Mouse (Mus musculus) mammary gland, adult 2 months (tissue): ENCODE results near the gene Cd81. TPM values are rescaled to one million over a fixed set of nuclear protein-coding genes. Genes with fewer than 3 reads are reported as not detected.

Experiments used
- polyA plus RNA-seq: library from polyadenylated mRNA; depleted of rRNA; stranded (reverse); fragments of >200 nt; gene quantifications from 2 replicates; pipeline ENCODE4 v1.2.3, GENCODE M21; 2012; ENCODE audit warnings: low replicate concordance; rRNA removed

Cd81 gene
- polyA plus RNA-seq, result 704 and 755 TPM in 2 replicates

GRCm38 (mm10) chr7:143052626-143053007 lies at the start of gene Cd81:
Gene Cd81 (plus strand): TSS chr7:143052739.

DNA sequence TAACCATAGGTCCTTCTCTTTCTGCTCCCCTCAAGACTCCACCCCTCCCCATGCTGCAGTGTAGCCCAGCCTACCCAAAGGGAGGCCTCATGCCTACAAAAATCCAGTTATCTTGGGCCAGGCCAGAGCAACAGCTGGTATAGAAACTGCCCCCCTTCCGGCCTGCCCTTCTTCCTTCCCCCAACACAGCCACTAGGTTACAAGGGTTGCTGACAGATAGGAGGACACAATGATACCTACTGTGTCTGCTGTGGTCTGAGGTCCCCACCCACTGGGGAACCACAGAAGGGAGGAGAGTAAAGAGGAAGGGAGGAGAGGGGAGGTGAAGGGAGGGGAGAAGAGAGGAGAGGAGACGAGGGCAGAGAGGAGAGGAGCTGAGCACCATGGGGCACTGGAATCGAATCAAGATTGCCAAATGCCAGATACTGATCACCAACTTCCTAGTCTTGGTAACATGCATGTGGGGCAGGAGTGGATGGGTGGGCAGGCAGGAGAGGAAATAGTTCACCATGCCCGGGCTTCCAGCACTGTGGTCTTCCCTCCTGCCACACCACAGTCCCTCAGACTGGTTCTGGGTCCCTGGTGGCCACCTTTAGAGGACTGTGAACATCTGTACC lies 47.7 kb upstream of the Cd81 start, which contains the start of gene Tspan32:
Gene Tspan32 (plus strand): TSS at position 320 of the 617 bp plus-strand sequence.

DNA sequence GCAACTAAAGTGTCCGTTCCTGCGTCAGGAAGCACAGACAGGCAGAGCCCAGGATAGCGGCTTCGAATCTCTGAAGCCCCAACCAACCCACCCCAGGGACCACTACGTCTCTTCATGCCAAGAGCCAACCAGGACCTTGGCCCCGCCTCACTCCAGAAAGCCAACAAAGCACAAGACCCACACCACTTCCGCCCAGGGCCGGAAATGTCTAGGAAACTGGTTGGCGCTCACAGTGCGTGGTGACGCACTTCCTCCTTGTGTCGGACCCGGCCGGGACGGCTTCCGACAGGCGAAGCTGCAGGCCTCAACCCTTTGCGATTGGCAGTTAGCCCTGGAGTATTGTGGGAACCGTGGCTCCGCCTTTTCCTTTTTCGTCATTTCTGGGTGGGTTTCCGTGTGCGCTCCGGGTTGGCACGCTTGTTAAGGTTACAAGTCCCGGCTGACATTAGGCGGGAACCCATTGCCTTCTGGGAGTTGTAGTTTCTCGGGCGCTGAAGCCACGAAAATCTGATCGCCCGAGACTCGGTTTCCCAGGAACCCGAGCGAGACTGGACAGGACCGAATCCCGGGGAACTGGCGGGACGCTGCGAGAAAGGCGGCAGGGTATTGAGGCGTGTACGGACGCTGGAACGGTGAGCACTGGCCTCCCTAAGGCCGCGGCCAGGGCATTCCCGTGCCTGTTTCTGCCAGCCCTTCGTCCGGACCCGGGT lies 16.5 kb downstream of the Cd81 start, which contains the start of gene Tssc4:
Gene Tssc4 (plus strand): TSS at position 368 of the 710 bp plus-strand sequence.

DNA sequence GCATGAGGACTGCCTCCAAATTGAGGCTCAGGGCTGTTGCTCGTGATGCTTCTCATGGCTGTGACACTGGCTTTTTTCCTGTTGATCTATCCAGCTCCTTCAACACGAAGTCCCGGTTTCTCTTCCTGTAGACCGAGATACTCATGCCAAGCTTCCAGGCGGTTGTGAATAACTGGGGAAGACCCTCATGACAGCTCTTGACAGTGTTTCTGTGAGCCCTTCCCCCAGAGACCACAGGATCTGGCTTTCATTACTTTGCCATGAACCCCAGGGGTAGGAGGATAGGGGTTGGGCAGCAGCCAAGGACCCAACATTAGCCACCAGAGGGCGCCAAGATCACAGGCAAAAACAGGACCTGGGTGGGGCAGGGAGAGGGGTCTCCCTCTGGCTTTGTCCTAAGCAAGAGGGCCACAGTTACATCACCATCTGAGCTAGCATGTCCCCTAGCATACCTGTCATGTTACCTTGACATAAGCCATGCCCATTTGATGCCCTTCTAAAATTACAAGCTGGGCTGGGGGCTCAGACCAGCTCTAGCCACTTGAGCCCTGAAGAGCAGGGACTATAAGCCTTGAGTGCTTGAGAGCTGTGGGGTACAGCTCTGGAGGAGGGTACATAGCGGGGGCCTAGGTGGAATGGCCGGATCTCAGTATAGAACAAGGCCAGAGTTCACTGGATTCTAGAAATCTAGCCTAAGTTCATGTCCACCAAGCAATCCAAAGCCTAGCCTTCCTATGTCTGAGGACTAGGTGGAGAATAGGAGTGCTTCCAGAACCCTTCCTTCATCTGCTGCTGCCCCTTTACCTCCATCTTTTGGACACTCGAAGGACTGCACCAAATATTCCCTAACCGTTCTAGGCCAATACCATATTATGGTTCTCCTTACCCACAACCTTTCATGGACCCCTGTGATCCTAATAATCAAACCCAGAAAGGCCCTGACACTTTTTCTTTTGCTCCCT lies 42.3 kb downstream of the Cd81 start, which contains the start of gene Trpm5:
Gene Trpm5 (minus strand): TSS at position 51 of the 962 bp plus-strand sequence.

GRCm38 (mm10) chr7:143106062-143106461 lies 53.5 kb downstream of the Cd81 start, which contains the start of gene Kcnq1:
Gene Kcnq1 (plus strand): TSS chr7:143106362.

Other genes with a start within 250 kb of the Cd81 start
- gene Th, start 121.6 kb upstream of the Cd81 start, polyA plus RNA-seq, result 1.5 TPM in 1 of 2 replicates, not detected in the other
- 0.85 and 2.0 TPM in 2 replicates for gene Ascl2, start 83.5 kb upstream of the Cd81 start, polyA plus RNA-seq
- 40.4 and 43.5 TPM in 2 replicates for gene Tspan32, start 47.7 kb upstream of the Cd81 start, polyA plus RNA-seq
- 70.6 and 112 TPM in 2 replicates for gene Tssc4, start 16.5 kb downstream of the Cd81 start, polyA plus RNA-seq
- 0.10 and 0.20 TPM in 2 replicates for gene Trpm5, start 41.9 kb downstream of the Cd81 start, polyA plus RNA-seq
- 2.6 and 3.1 TPM in 2 replicates for gene Kcnq1, start 53.6 kb downstream of the Cd81 start, polyA plus RNA-seq